Mouse (Mus musculus) thymus, adult 18-20 months (tissue): Measurements from ENCODE around the gene Ccdc92b.
A peak's percentile ranks its signal among the peaks of the same experiment; 100 is the strongest.
"Not testable (repeated sequence)": the region's sequence is repeated elsewhere in the genome, so short reads cannot be mapped to it uniquely, and the experiment has no call there.

Source experiments
- DNase-seq, 2 experiments: peaks; one replicate each; pipeline ENCODE4 v3.0.0; 2022; ENCODE audit warnings: mixed read lengths in 2 of 2

Gene Ccdc92b

GRCm38 (mm10) chr11:74619201-74619955 is at the start of gene Ccdc92b:
Gene Ccdc92b (plus strand): TSS chr11:74619605.
- DNase-seq = peak; percentile 42 to 55

DNA sequence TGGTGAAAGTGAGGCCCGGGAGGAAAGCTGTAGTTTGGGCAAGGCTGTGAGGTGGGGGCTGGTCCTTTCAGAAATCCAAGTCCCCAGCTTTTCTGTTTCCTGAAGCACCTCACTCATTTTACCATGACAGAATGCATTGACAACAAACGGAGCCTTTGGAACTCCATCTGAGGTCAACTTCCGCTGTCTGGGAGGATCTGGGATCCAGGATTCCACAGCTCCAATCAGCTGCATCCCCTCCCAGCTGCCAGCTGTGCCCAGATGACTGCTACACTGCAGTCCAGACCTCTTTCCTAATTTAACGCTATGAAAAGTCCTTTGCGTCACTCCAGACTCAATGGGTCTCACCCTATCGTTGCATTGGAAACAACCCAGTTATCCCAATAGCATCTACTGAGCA is 49.7 kb upstream of the Ccdc92b start:
- DNase-seq = no peak

- peak in 1 of 2 experiments; percentile 14 for DNase-seq
Measured at GRCm38 (mm10) chr11:74572459-74573061, 46.8 kb upstream of the Ccdc92b start.

- no peak for DNase-seq
Measured at GRCm38 (mm10) chr11:74574768-74575434, 44.5 kb upstream of the Ccdc92b start.

DNA sequence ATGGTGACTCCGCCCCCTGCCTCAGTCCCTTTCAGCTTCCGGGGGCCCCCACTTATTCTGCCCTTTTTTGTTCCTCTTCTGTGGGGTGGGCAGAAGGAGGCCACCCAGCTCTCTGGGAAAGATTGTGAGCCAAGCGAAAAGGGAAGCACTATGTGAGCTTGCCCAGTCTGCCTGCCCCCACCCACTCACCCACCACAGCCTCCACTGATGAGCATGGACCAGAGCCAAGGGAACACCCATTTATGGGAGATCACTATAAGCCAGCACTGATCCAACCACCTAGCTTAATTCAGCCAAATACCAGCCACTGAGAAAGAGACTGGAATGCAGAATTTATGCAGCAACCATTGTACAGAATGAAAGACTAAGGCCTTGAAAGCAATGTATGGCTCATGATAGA is 43.5 kb upstream of the Ccdc92b start:
- DNase-seq = no peak

DNA sequence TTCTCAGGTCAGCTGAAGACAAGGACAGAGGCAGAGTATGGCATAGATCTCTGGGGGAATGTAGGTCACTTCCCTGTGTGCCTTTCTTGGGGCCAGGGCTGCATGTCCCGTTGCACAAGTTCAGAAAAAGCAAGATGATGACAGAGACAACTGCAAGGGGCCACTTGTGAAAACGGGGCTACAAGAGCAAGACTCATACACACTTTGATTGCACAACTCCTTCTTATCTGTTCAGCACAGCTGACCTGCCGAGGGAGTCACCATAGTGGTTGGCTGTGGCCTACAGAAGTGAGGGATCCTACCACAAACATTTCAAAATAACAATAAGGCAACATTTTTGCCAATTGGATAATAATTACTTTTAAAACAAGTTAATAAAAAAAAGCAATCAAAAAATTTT is 42.3 kb upstream of the Ccdc92b start:
- no peak for DNase-seq

DNA sequence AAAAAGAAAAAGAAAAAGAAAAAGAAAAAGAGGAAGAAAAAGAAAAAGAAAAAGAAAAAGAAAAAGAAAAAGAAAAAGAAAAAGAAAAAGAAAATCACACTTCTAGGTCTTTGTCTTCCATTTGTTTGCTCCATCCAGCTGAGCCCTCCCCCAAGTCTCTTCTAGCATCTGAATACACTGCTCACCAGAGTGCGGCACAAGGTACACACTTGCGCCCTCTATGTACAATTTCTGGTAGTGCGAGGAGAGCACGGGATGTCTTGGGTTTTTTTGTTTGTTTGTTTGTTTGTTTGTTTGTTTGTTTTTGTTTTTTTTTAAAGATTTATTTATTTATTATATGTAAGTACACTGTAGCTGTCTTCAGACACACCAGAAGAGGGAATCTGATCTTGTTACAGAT is 38.1 kb upstream of the Ccdc92b start:
- not testable (repeated sequence) for DNase-seq

DNA sequence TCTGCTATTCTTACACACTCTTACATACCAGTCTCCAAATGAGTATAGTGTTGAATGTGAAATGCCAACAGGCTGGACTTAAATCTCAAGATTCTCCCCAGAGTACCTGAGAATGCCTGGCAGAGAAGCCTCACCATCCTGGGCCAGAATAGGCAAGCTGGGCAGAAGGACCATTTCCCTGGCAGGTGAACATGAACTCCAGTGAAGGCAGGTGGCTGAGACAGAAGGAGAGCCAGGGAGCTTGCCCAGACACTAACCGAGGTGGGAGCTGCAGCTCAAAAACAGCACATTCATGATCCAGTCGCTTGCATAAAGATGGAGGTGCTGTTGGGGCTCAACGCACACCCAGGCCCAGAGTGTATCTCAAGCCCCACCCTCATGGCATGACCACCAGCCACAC is 36.9 kb upstream of the Ccdc92b start:
- no peak for DNase-seq

DNA sequence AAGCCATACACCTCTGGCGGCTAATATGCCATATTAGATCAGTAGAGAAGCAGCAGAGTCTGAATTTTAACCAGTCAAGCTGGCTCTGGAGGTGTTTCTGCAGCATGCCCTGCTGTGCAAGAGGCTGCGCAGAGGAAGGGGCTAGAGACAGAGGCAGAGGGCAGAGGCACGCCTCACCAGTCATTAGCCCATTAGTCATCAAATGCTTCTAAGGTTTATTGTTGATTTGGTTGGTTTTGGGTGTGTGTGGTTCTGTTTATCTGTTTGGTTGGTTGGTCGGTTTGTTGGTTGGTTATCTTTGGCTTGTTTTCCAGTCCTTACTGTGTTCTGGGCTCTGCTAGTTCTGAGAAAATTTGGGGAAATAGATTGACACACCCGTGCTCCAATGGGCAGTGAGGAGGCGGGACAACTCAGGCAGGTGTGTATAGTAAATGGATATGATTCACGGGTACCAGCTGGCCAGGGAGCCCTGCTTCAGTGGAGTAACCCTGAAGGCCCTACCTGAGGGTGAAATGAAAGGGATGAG is 35.5 kb upstream of the Ccdc92b start:
- no peak for DNase-seq

GRCm38 (mm10) chr11:74584946-74585723 is 34.3 kb upstream of the Ccdc92b start:
- DNase-seq = no peak

- no peak for DNase-seq
Measured at GRCm38 (mm10) chr11:74586401-74586800, 33.0 kb upstream of the Ccdc92b start.

DNA sequence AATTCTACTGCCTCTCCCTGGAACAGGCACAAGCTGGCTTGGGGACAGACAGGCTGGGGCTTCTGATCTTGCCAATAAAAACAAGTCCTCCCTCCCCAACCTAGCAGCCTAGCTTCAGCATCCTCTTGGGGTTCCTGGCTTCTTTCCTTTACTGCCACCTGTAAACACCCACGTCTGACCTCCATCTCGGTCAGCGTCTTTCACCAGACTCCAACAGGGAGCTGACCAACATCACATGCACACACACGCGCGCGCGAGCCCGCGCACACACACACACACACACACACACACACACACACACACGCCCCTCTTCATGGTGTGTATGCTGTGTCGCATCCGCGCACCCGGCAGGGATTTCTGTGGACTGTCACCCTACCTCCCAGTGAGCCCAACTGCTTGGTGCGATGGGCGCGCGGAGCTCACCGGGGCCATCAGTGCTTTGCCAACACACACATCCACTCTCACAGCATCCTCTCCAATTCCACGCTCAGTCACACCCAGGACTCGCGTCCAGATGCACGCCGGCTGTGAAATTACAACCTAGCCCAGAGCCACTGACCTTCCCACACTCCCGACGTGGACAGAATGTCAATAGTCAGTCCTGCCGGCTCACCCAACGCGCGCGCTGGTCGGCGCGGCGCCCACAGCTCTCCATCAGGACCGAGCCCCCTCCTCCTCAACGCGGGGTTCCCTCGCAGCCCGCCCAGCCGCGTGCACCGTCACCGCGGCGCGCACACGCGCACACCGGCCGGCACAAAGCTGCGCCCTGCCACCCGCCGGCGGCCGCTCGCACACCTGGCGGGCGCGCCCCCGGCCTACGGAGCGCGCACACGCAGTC is 29.8 kb upstream of the Ccdc92b start:
- DNase-seq = no peak

- DNase-seq = no peak
Measured at GRCm38 (mm10) chr11:74590239-74590596, 29.2 kb upstream of the Ccdc92b start.

DNA sequence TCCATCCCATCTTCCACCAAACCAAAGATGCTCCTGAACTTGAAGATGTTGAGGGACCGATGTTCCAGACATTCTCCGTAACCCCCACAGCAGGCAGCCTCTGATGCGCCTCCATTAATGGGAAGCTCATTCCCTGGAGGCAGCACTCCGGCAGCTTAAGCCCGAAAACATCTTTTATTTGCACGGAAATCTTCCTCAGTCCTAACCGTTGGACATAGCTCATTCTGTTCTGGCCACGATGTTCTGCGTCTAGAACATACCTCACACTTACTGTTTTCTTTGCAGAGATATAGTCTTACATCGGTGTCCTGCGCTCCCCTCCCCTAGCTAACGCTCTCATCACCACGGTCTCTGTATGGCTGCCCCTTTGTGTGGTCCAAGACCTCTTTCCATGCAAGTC is 28.7 kb upstream of the Ccdc92b start:
- DNase-seq = no peak

- DNase-seq = no peak
Measured at GRCm38 (mm10) chr11:74592246-74592645, 27.2 kb upstream of the Ccdc92b start.

DNA sequence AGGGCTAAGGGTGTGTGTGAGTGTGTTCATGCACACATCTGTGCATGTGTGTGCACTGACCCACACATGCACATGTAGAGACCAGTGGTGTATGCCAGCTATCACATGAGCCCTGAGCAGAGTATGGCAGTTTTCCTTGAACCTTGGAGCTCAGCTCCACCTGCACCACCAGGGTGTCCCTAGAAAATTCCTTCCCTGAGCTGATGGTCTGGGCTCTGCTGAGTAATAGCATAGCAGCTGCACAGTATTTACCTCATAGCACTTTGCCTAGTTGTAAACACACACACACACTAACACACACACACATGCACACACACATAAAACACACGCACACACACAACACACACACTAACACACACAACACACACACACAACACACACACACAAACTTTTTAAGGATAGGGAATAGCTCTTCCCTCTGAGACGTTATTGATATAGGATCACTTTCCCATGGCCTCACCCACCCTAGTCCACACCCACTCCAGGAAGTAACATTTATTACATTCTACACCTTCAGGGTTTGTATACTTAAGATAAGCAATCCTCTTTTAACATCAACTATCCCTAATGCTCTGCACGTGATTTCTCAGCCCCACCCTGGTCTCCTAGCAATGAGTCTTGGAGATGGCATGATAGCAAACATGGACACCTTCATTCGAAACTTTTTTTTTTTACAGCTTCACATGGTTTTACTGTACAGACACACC is 22.0 kb upstream of the Ccdc92b start:
- no peak for DNase-seq

GRCm38 (mm10) chr11:74597990-74598337 is 21.4 kb upstream of the Ccdc92b start:
- DNase-seq = no peak

GRCm38 (mm10) chr11:74602286-74602685 is 17.1 kb upstream of the Ccdc92b start:
- DNase-seq = no peak

- no peak for DNase-seq
Measured at GRCm38 (mm10) chr11:74610068-74610467, 9.3 kb upstream of the Ccdc92b start.

DNA sequence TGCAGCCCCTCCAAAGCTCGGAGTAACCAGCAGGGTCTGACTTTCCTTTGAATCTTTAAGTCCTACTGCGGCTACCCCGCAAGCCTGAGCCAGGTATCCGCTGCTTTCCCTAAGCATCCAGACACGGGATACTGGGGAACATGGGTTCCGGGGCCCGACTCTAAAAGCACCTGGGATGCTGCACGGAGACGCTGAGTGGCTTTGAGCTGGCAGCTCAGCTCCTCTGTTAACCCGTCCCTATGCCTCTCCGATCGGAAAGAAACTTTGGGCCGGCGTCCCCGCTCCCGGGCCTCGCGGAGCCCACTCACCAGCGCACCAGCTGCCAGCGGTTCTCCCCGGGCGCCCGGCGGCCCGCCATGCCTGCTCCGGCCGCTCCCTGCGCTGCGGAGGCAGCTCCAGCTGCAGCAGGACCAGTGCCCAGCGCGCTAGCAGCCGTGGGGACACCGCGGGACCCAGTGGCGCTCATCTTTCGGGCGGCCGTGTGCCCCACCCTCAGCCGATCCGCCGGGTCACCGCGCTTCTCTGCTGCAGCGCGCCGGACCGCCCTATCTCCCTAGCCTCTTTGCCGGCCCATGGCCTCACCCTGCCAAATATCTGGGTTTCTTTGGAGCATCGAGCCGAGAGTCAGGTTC is 8.7 kb upstream of the Ccdc92b start, which contains the start of gene Rap1gap2:
Gene Rap1gap2, minus strand, starts transcription at position 371 of the 632 bp plus-strand sequence.
- DNase-seq = no peak

GRCm38 (mm10) chr11:74611437-74611836 is 8.0 kb upstream of the Ccdc92b start:
- no peak for DNase-seq
